Mouse (Mus musculus): Measurements from ENCODE around the gene Fggy. TPM values are rescaled to one million over a fixed set of nuclear protein-coding genes. Genes with fewer than 3 reads are reported as not detected.

Gene Fggy
- 8.1 and 8.6 TPM in 2 replicates for polyA plus RNA-seq (2015; fragmentation: Nextera tagmentation; extraction: Ambion mirVana)

DNA sequence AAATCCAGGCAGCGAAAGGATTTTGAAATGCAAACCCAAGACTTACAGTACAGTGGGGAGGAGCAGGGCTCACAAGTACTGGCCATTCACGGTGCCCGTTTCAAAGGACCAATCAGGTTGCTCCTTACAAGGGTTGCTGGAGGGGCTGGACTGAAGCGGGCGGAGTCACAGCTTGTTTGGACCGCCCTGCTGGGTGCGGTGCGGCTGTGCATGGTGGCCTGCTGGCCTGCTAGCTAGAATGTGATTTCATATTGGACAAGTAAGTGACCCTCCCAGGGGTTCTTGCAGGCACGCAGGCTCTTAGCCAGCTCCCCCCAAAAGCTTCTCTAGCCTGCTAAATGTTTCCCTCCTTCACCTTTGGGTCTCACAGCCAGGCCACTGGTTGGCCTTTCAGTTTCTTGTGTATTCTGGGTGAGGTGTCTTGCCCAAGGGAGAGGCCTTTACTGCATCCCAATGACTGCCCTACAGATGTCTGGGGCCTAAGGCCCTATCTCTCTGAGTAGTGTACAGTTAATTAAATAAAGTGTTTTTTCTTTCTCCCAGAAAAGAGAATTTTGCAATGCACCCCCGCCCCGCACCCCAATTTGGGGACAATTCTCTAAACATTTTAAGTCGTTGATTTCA, at the start of gene Fggy:
TSS of gene Fggy (plus strand) at position 175 of the 624 bp plus-strand sequence.
- Histone ChIP-seq H3K4me2 (peak within 1 kb of the TSS; percentile 65), H3K9ac (peak within 1 kb of the TSS; percentile 49), H3K4me3 (peak within 1 kb of the TSS; percentile 38), H3K27me3 (no peaks in the 10 kb centered on the region), H3K9me3 (no peaks in the 10 kb centered on the region), H3K27ac (peak within 1 kb of the TSS; percentile 90), H3K36me3 (no peaks in the 10 kb centered on the region; the same call in 1 of the 2 replicates), H3K4me1 (peaks cover 19% of the 10 kb centered on the region)
- peak; percentile 100 for ATAC-seq (ENCODE audit: borderline replicate concordance, extremely low read depth, low FRiP score, low TSS enrichment)
- WGBS: 26% methylated on average over 12 of the region's 12 CpGs

GRCm38 (mm10) chr4:95507946-95508311, 49.4 kb upstream of the Fggy start:
- Histone ChIP-seq H3K27me3 (no peaks in the 10 kb centered on the region), H3K4me2 (no peak overlapping the region), H3K4me1 (peaks cover 8% of the 10 kb centered on the region), H3K27ac (0 out of 2 replicates have a peak overlapping the region, but pooled peaks have one; percentile 47), H3K36me3 (no peaks in the 10 kb centered on the region), H3K4me3 (no peak overlapping the region), H3K9me3 (no peaks in the 10 kb centered on the region), H3K9ac (no peak overlapping the region)
- 75% methylated on average over 4 of the region's 4 CpGs for WGBS
- ATAC-seq (ENCODE audit: borderline replicate concordance, extremely low read depth, low FRiP score, low TSS enrichment): no peak

DNA sequence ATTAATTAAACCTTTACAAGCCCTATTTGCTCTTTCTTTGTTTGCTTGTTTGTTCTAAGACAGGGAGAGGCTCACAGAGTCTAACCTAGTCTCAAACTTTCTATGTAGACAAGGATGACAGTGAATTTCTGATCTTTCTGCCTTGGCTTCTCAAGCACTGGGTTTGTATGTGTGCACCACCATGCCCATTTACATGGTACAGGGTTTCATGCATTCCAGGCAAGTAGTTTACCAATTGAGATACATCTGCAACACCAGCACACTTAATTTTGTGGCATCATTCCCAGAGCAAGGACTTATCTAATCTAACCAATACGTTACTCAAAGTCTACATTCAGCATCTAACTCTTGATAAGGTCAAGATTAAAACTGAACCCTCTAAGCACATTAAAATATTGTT, 38.9 kb upstream of the Fggy start:
- Histone ChIP-seq H3K9ac (no peak overlapping the region), H3K27ac (no peak overlapping the region), H3K9me3 (no peaks in the 10 kb centered on the region), H3K27me3 (no peaks in the 10 kb centered on the region), H3K4me1 (no peaks in the 10 kb centered on the region), H3K36me3 (no peaks in the 10 kb centered on the region), H3K4me3 (no peak overlapping the region), H3K4me2 (no peak overlapping the region)
- 41% methylated on average over 1 of the region's 1 CpGs for WGBS
- ATAC-seq (ENCODE audit: borderline replicate concordance, extremely low read depth, low FRiP score, low TSS enrichment): peak; percentile 49; the same call in 1 of the 2 replicates

- no peaks in the 10 kb centered on the region for H3K27me3 ChIP-seq
- no peak overlapping the region for H3K27ac ChIP-seq
- H3K36me3 ChIP-seq: no peaks in the 10 kb centered on the region
- no peaks in the 10 kb centered on the region for H3K9me3 ChIP-seq
- H3K9ac ChIP-seq: no peak overlapping the region
- no peaks in the 10 kb centered on the region for H3K4me1 ChIP-seq
- ATAC-seq (ENCODE audit: borderline replicate concordance, extremely low read depth, low FRiP score, low TSS enrichment): no peak
- H3K4me2 ChIP-seq: no peak overlapping the region
- WGBS: 71% methylated on average over 4 of the region's 4 CpGs
- no peak overlapping the region for H3K4me3 ChIP-seq
These were observed 37.2 kb upstream of the Fggy start for GRCm38 (mm10) chr4:95519975-95520642.

DNA sequence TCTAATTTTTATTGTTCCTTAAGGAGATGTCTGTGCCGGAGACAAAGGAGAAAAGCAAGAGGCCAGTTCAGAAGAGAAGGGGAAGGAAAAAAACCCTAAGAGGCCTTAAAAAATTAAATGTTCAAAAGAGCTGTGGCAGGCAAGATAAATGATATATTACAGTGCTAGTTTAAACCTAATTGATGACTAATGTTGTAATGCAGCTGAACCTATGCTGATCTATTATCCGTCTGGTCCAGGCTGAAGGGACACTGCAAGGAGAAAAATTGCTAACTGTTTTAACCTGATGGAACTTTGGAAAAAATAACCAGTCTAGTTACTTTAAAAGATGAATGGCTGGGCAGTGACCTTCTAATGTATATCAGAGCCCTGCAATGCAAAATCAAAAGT, 36.7 kb upstream of the Fggy start:
- Histone ChIP-seq H3K4me1 (no peaks in the 10 kb centered on the region), H3K27me3 (no peaks in the 10 kb centered on the region), H3K36me3 (no peaks in the 10 kb centered on the region), H3K4me2 (no peak overlapping the region), H3K9me3 (no peaks in the 10 kb centered on the region), H3K4me3 (no peak overlapping the region), H3K9ac (no peak overlapping the region), H3K27ac (no peak overlapping the region)
- ATAC-seq (ENCODE audit: borderline replicate concordance, extremely low read depth, low FRiP score, low TSS enrichment): no peak
- WGBS: 72% methylated on average over 2 of the region's 2 CpGs

- no peak overlapping the region for H3K27ac ChIP-seq
- H3K9ac ChIP-seq: no peak overlapping the region
- H3K4me2 ChIP-seq: no peak overlapping the region
- WGBS: 76% methylated on average over 4 of the region's 4 CpGs
- no peaks in the 10 kb centered on the region for H3K36me3 ChIP-seq
- no peaks in the 10 kb centered on the region for H3K27me3 ChIP-seq
- ATAC-seq (ENCODE audit: borderline replicate concordance, extremely low read depth, low FRiP score, low TSS enrichment): no peak
- no peaks in the 10 kb centered on the region for H3K9me3 ChIP-seq
- no peaks in the 10 kb centered on the region for H3K4me1 ChIP-seq
- no peak overlapping the region for H3K4me3 ChIP-seq
These were observed 30.7 kb upstream of the Fggy start for GRCm38 (mm10) chr4:95526588-95526987.

DNA sequence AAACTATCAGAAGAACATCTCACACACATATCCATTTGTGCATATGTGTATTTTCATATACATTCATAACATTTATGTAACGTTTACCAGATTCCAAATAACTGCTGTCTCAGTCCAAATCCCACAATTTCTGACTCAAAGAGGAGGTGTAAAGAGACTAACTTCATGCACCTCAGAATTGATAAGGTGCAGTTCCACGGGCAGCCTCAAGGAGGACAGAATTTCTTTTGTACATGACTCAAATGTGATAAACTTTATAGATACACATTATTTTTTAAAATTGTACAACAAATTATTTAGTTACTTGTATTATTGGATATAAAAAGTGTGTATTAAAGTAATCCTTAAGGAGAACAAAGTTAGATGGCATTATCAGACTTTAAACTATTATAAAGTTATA, 26.6 kb upstream of the Fggy start:
- Histone ChIP-seq H3K9me3 (no peaks in the 10 kb centered on the region), H3K36me3 (no peaks in the 10 kb centered on the region), H3K27me3 (no peaks in the 10 kb centered on the region), H3K4me3 (no peak overlapping the region), H3K9ac (no peak overlapping the region), H3K4me2 (no peak overlapping the region), H3K4me1 (no peaks in the 10 kb centered on the region), H3K27ac (no peak overlapping the region)
- WGBS: 67% methylated on average over 2 of the region's 2 CpGs
- no peak for ATAC-seq (ENCODE audit: borderline replicate concordance, extremely low read depth, low FRiP score, low TSS enrichment)

DNA sequence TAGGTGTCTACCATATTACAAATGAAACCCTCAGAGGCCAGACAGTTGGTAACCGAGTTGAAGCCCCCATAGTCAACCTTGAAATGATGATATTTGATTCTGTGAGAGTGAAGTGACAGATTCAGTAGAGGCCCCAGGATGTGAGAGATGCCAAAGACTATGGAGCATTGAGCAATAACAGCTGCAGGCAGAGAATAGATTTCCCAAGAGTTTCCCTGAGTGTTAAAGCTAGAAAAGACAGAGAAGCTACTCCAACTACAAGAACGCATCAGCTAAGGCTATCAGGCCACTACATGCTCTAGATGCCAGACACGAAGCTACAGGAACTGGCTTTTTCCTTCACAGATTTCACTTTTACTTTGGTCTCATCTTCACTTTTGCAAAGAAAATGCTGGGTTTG, 23.4 kb upstream of the Fggy start:
- 63% methylated on average over 3 of the region's 3 CpGs for WGBS
- no peaks in the 10 kb centered on the region for H3K4me1 ChIP-seq
- no peaks in the 10 kb centered on the region for H3K27me3 ChIP-seq
- no peak for ATAC-seq (ENCODE audit: borderline replicate concordance, extremely low read depth, low FRiP score, low TSS enrichment)
- no peak overlapping the region for H3K9ac ChIP-seq
- no peak overlapping the region for H3K27ac ChIP-seq
- no peak overlapping the region for H3K4me2 ChIP-seq
- H3K4me3 ChIP-seq: no peak overlapping the region
- no peaks in the 10 kb centered on the region for H3K36me3 ChIP-seq
- no peaks in the 10 kb centered on the region for H3K9me3 ChIP-seq

- Histone ChIP-seq H3K27me3 (no peaks in the 10 kb centered on the region), H3K27ac (no peak overlapping the region), H3K9me3 (no peaks in the 10 kb centered on the region), H3K36me3 (no peaks in the 10 kb centered on the region), H3K4me1 (no peaks in the 10 kb centered on the region), H3K9ac (no peak overlapping the region), H3K4me2 (no peak overlapping the region), H3K4me3 (no peak overlapping the region)
- WGBS: 71% methylated on average over 3 of the region's 3 CpGs
- ATAC-seq (ENCODE audit: borderline replicate concordance, extremely low read depth, low FRiP score, low TSS enrichment): no peak
These were observed 15.8 kb upstream of the Fggy start for GRCm38 (mm10) chr4:95541382-95542038.

DNA sequence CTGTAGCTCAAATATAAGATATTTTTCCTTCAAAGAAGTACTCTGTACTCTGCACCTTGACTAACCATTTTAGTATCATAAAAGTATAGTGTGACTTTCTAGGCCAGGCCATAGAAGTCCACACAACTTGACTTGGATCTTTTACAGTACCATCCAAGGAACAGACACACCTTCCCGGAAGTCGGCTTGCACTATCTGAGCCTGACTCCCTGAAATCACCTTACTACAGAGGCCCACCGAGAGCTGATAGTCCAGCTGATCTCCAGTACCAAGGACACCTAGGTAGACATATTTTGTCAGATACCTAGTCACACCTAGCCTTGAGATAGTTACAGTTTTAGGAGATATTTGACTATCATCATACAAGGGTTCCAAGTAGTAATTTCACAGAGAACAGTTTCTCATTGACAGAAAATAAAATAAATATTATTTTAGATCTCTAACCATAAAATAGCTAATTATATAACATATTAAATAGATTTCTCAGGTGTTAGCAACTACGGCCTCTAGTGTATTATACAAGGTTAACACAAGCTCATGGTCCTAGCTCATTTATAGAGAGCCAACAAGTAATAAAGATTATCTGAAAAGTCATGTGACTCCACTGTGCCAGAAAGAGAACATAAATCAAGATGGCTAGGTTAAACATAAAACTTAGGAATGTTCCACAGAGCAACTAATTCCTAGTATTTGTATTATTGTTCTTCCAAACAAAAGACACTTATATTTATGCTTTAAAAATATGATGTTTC, 15.1 kb upstream of the Fggy start:
- WGBS: 85% methylated on average over 4 of the region's 4 CpGs
- no peak overlapping the region for H3K9ac ChIP-seq
- H3K4me2 ChIP-seq: no peak overlapping the region
- no peak overlapping the region for H3K27ac ChIP-seq
- no peak for ATAC-seq (ENCODE audit: borderline replicate concordance, extremely low read depth, low FRiP score, low TSS enrichment)
- H3K27me3 ChIP-seq: no peaks in the 10 kb centered on the region
- H3K36me3 ChIP-seq: no peaks in the 10 kb centered on the region
- H3K9me3 ChIP-seq: no peaks in the 10 kb centered on the region
- H3K4me1 ChIP-seq: no peaks in the 10 kb centered on the region
- no peak overlapping the region for H3K4me3 ChIP-seq

- no peaks in the 10 kb centered on the region for H3K36me3 ChIP-seq
- no peak overlapping the region for H3K27ac ChIP-seq
- H3K4me1 ChIP-seq: no peaks in the 10 kb centered on the region
- H3K4me3 ChIP-seq: no peak overlapping the region
- 79% methylated on average over 4 of the region's 4 CpGs for WGBS
- H3K9me3 ChIP-seq: no peaks in the 10 kb centered on the region
- H3K9ac ChIP-seq: no peak overlapping the region
- H3K4me2 ChIP-seq: no peak overlapping the region
- ATAC-seq (ENCODE audit: borderline replicate concordance, extremely low read depth, low FRiP score, low TSS enrichment): no peak
- H3K27me3 ChIP-seq: no peaks in the 10 kb centered on the region
These were observed 13.8 kb upstream of the Fggy start for GRCm38 (mm10) chr4:95543529-95543928.

All from lung, embryonic 15.5 days (tissue).